Mouse (Mus musculus) liver, adult 2 months (tissue): ENCODE measurements at regions not wholly inside any gene's neighbourhood (a gene's known extent, or its start where the extent isn't known, plus 50 kb on each side); places are given as distances from the start of the nearest gene placed in this dataset.

Experiments
- CTCF ChIP-seq: fragments of 200-500 bp; IDR thresholded peaks from 2 replicates; pipeline ENCODE4 v1.5.1; 2011; ENCODE audit warnings: low read depth, low read length, control low read depth
- POLR2A ChIP-seq: fragments of 200-500 bp; IDR thresholded peaks from 2 replicates; pipeline ENCODE4 v1.6.1; 2011; ENCODE audit warnings: low read length, control low read depth; ENCODE audit not compliant: insufficient read depth; ENCODE audit errors: extremely low read depth

DNA sequence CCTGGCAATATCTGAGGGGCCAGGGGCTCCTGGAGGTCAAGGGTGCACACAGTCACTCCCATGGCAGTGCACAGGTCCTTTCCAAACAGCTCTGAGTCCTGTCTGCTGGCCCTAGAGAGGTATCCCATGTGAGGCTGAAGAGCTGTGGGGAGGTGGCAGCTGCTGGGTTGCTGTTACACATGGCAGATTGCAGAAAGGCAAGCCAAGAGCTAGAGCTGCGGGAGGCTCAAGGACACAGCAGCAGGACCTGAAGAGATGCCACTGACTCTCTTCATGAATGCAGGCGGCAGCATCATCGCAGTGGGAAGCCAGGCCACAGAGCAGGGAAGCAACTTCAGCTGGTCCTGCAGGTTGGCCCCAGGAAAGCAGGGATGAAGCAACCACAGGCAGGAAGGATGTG is 247.7 kb upstream of the 9630041A04Rik start:
- TF ChIP-seq POLR2A (no peak), CTCF (no peak)
